Mouse (Mus musculus) heart, adult 10 weeks (tissue): Measurements from ENCODE around the gene Lrriq3. TPM values are rescaled to one million over a fixed set of nuclear protein-coding genes. Genes with fewer than 3 reads are reported as not detected.

ENCODE experiments used
- polyA plus RNA-seq: library from polyadenylated mRNA; stranded (reverse); fragments of 350-450 nt; fragmentation: Illumina TruSeq; extraction: RNeasy Lipid Tissue Mini Kit (QIAGEN cat#74804); gene quantifications from one replicate; pipeline ENCODE4 v1.2.3, GENCODE M21; 2014; ENCODE audit warnings: low read depth, low replicate concordance

Lrriq3 gene
- 0.26 TPM for polyA plus RNA-seq

DNA sequence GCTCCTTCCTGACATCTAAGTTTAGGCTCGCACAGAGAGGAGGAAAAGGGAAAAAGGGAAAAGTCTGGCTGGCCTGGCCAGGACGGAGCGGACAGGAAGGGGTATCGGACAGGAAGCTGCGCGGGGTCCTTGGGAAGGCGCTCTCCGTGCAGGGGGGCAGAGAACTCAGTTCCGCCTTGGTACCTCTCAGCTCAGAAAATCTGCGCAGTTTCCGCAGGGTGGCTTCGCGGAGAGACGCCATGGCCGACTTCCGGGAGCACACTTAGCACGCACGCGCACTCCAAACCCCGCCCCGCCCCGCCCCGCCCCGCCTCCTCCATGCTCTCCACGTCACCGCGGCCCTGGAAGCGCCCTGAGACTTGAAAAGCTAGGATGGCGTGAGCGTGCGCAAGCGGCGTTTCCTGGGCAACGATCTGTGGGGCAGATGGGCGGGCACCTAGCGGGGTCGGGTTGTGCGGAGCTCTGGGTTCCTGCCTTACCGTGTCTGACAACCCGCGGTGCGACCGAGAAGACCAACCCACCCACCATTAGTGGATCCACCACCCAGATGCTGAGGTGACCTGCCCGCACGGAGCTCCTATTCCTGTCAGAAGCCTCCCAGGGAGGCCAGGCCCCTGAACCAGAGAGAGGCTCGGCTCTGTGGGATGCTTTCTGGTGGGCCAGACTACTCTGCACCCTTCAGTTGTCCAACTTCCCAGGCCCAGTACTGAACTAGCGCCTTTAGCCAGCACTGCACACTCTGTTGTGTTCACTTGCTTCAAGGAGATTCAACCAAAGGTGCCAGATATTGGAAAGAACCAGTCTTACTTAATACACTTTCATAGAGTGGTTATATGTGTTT lies at the start of gene Lrriq3, which contains the start of gene Fpgt:
Gene Lrriq3, plus strand, starts transcription at position 319 of the 841 bp plus-strand sequence.
Gene Fpgt, minus strand, starts transcription at position 288 of the 841 bp plus-strand sequence.

DNA sequence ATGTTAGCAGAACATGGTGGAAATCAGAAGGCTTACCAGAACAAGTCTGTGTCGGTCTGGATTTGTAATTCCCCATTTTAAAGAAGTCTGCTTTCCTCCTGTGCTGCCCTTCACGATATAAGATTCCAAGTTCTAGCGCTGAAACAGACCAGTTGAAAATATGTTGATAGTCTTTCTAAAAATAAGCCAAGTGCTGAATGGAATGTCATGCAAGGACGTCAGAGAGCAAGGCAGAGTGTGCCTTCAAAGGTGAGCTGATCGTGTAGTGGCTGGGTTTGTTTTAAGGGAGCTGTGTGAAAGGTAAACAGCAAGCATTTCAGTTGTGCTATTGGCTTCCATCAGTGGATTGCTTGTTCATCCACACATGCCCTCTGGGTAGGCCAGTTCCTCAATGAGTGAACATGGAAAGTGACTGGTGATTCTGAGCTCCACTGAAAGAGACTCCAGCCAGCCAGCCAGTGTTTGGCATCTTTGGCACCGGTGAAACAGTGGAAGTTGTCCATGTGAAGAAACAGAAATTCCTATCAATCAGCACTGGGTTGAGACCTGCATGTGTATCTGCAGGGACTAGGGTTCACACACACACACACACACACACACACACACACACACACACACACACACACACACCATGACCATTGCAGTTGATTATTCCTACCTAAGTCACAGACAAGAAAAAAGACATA lies 37.9 kb upstream of the Lrriq3 start, which contains the start of gene Tnni3k:
Gene Tnni3k, minus strand, starts transcription at position 177 of the 686 bp plus-strand sequence.

Other genes starting within 250 kb of the Lrriq3 start
- 87.4 TPM for gene Tnni3k, start 38.0 kb upstream of the Lrriq3 start, polyA plus RNA-seq
- gene Fpgt, start within 50 bp of the Lrriq3 start, polyA plus RNA-seq = 18.0 TPM